Mouse (Mus musculus) embryo, embryonic 10.5 days (tissue): Measurements from ENCODE around the gene Msx1.

Experiments used
- DNase-seq: peaks from one replicate; pipeline ENCODE4 v3.0.0-alpha.2; 2015; ENCODE audit warnings: low spot score

The Msx1 gene

GRCm38 (mm10) chr5:37795691-37796090 is 28.7 kb downstream of the Msx1 start:
- no peak for DNase-seq

DNA sequence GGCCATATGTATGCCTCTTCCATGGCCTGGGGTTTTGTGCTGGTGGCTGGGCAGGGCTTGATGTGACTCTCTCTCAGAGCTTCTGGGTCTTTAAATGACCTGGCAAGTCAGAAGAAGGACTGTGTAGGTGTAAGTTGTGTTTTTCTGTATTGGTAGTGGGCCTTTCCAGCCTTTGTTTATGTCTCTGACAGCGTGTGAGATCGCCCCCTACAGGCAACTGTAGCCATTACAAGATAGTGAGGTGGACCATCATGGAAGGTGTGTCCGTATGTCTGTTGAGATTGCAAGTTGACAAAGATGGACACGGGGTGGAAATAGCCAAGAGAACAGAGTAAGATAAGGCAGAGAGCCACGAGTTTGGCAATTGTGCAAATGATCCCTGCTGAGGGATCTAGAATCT is 32.2 kb downstream of the Msx1 start:
- no peak for DNase-seq

DNA sequence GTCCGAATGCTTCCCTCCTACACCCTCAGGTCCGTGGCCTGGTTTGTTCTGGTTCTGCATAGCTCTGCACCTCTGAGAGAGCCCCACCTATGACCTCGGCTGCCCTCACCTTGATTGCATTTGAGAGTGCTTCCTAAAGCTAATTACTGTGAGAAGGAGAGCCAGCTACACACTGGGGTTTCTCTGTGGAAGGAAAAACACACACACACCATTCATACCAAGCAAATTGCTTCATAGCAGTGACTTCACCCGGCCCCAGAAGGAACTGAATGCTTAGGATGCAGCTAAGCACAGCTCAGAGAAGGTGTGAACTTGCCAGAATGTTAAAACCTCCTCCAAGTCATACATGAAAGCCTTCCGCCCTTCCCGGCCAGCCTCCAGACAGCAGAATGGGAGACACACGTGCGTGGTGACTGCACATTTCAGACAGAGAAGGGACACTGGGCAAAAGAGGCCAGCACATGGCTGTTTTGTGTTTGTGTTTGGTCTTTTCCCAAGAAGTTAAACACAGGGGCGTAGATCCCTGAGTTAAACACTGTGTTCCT is 39.5 kb downstream of the Msx1 start:
- DNase-seq, result no peak

GRCm38 (mm10) chr5:37783306-37783705 is 41.1 kb downstream of the Msx1 start:
- DNase-seq, result no peak

DNA sequence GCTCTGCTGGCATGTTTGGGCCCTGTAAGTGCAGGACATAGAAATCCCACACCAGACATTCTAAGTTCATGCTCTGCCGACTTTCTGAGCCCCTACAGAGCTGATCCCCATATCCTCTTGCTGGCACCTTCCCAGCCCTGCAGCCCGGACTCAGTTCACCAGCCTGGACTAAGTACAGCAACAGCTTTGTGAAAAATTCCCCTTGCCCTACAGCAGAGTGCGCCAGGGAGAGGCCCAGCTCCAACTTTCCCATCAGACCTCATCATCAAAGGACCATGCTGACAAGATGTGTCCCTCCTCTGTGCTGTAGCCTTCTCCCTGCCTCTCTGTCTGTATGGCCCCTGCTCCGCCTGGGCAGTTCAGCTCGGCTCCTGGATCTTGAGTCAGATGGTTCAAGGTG is 48.7 kb downstream of the Msx1 start:
- peak; percentile 18 for DNase-seq

DNA sequence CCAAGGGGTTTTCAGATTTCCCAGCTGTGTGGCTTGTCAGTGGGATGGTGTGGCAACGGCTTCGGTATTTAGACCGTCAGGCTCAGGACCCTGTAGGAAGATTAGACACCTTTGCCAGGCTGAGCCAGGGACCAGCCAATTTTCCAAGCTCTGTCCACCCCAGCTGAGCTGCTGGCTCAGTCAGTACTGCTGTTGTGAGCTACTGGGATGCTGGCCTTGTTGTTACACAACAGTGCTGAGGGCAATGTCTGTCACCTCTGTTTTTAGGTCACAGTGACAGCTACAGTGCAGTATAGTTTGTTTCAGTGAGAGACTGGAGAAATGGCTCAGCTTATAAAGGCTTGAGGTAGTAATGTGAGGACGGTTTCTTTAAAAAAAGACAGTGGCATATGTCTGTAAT is 50.4 kb downstream of the Msx1 start:
- no peak for DNase-seq

DNA sequence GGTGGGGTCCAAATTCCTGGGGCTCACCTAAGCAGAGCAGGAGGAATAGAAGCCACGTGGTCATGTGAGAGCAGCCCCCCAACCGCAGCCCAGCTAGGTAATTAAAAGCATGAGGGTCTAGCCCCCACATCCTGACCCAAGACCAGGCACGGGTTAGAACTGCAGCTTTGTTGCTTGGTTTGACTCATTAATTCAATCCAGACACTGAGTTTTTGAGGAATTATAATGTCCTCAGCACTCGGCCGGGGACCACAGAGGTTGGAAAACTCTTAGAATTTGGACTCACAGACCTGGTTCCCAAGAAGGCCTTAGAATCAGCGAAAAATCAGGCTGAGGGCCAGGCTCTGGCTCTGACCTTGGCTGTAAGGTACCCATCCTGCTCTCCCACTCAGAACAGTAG is 53.5 kb downstream of the Msx1 start:
- DNase-seq, result no peak
